Mouse (Mus musculus) kidney, embryonic 14.5 days (tissue): ENCODE results near the gene Cipc. TPM values are rescaled to one million over a fixed set of nuclear protein-coding genes. Genes with fewer than 3 reads are reported as not detected.
A peak's percentile ranks its signal among the peaks of the same experiment; 100 is the strongest.

Experiments
- ATAC-seq: fragments of 200-750 bp; cut with Nextera tagmentation; 2 replicates; pipeline ENCODE4 v1.8.0; 2017; ENCODE audit warnings: moderate number of reproducible peaks, mild to moderate bottlenecking, moderate TSS enrichment, moderate library complexity; ENCODE audit not compliant: low FRiP score, low TSS enrichment
- H3K27ac ChIP-seq: fragments of 300-500 bp; sonication (generic); 2 replicates; pipeline ENCODE4 v1.5.1; 2014; ENCODE audit warnings: low read depth, mild to moderate bottlenecking, low read length, moderate library complexity, mixed read lengths
- H3K27me3 ChIP-seq: fragments of 300-500 bp; sonication (generic); 2 replicates; pipeline ENCODE4 v1.6.1; 2014; ENCODE audit warnings: mild to moderate bottlenecking, low read length; ENCODE audit not compliant: control insufficient read depth, insufficient read depth
- H3K36me3 ChIP-seq: fragments of 300-500 bp; sonication (generic); 2 replicates; pipeline ENCODE4 v1.6.1; 2014; ENCODE audit warnings: low read length, mixed read lengths; ENCODE audit not compliant: control insufficient read depth, insufficient read depth
- H3K4me1 ChIP-seq: fragments of 300-500 bp; sonication (generic); 2 replicates; pipeline ENCODE4 v1.6.1; 2014; ENCODE audit warnings: low read length, mixed read lengths; ENCODE audit not compliant: control insufficient read depth, insufficient read depth
- H3K4me2 ChIP-seq: fragments of 300-500 bp; sonication (generic); replicated peaks from 2 replicates; pipeline ENCODE4 v1.6.1; 2014; ENCODE audit warnings: low read depth, mild to moderate bottlenecking, low read length
- H3K4me3 ChIP-seq: fragments of 300-500 bp; sonication (generic); 2 replicates; pipeline ENCODE4 v1.5.1; 2014; ENCODE audit warnings: mild to moderate bottlenecking, low read length
- H3K9ac ChIP-seq: fragments of 300-500 bp; sonication (generic); 2 replicates; pipeline ENCODE4 v1.6.1; 2014; ENCODE audit warnings: low read depth, mild to moderate bottlenecking, low read length, moderate library complexity
- H3K9me3 ChIP-seq: fragments of 300-500 bp; sonication (generic); 2 replicates; pipeline ENCODE4 v1.6.1; 2016; ENCODE audit warnings: low read length; ENCODE audit not compliant: control insufficient read depth
- WGBS: fragments of 180-500 bp; shearing (Covaris S2); extraction: QIAGEN DNeasy Blood & Tissue Kit; methylation state at CpG from one replicate; pipeline ENCODE4 v1.1.7; 2014; 5-methylcytosine and 5-hydroxymethylcytosine counted together
- polyA plus RNA-seq: library from polyadenylated mRNA; unstranded; fragments of >200 nt; fragmentation: Nextera tagmentation; extraction: Ambion mirVana; gene quantifications from 2 replicates; pipeline ENCODE4 v1.2.1, GENCODE M21; 2014

Gene Cipc
- polyA plus RNA-seq, 1 experiment from 2014 or later, result 30.4 TPM

- ATAC-seq, result peak; percentile 88
- Histone ChIP-seq H3K36me3 (no peaks in the 10 kb centered on the region), H3K9me3 (no peaks in the 10 kb centered on the region), H3K4me2 (peak within 1 kb of the TSS; percentile 40), H3K4me1 (0 out of 2 replicates have a peak, but pooled peaks cover 4% of the 10 kb centered on the region), H3K27ac (no peak within 1 kb of the TSS), H3K4me3 (peak within 1 kb of the TSS; percentile 23), H3K9ac (no peak within 1 kb of the TSS), H3K27me3 (peaks cover 51% of the 10 kb centered on the region)
- under 1% methylated on average over 65 of the region's 68 CpGs for WGBS
Measured at GRCm38 (mm10) chr12:86989890-86990754, 43.3 kb downstream of the Cipc start, which contains the start of gene Zdhhc22. Gene Zdhhc22, minus strand, starts transcription at chr12:86990430.

- Histone ChIP-seq H3K9ac (no peak overlapping the region), H3K27me3 (peaks cover 51% of the 10 kb centered on the region), H3K36me3 (no peaks in the 10 kb centered on the region), H3K4me2 (no peak overlapping the region; the same call in 1 of the 2 replicates), H3K27ac (no peak overlapping the region), H3K9me3 (no peaks in the 10 kb centered on the region), H3K4me3 (no peak overlapping the region), H3K4me1 (0 out of 2 replicates have a peak, but pooled peaks cover 4% of the 10 kb centered on the region)
- 52% methylated on average over 2 of the region's 2 CpGs for WGBS
- no peak for ATAC-seq
Measured at GRCm38 (mm10) chr12:86990755-86991110, 43.9 kb downstream of the Cipc start.

- Histone ChIP-seq H3K27me3 (peaks cover 23% of the 10 kb centered on the region), H3K4me2 (no peak overlapping the region), H3K36me3 (no peaks in the 10 kb centered on the region), H3K4me3 (no peak overlapping the region), H3K27ac (no peak overlapping the region), H3K4me1 (0 out of 2 replicates have a peak, but pooled peaks cover 4% of the 10 kb centered on the region), H3K9me3 (no peaks in the 10 kb centered on the region), H3K9ac (no peak overlapping the region)
- 34% methylated on average over 4 of the region's 4 CpGs for WGBS
- no peak for ATAC-seq
Measured at GRCm38 (mm10) chr12:86994166-86994565, 47.3 kb downstream of the Cipc start.

GRCm38 (mm10) chr12:86994776-86995175, 47.9 kb downstream of the Cipc start:
- Histone ChIP-seq H3K27me3 (peaks cover 17% of the 10 kb centered on the region), H3K9ac (no peak overlapping the region), H3K27ac (no peak overlapping the region), H3K9me3 (no peaks in the 10 kb centered on the region), H3K4me1 (0 out of 2 replicates have a peak, but pooled peaks cover 2% of the 10 kb centered on the region), H3K4me2 (no peak overlapping the region), H3K36me3 (no peaks in the 10 kb centered on the region), H3K4me3 (no peak overlapping the region)
- no peak for ATAC-seq
- WGBS, result 40% methylated on average over 3 of the region's 3 CpGs

- 74% methylated on average over 6 of the region's 6 CpGs for WGBS
- no peaks in the 10 kb centered on the region for H3K36me3 ChIP-seq
- peaks cover 5% of the 10 kb centered on the region for H3K27me3 ChIP-seq
Measured at GRCm38 (mm10) chr12:86995931-86996330, 49.1 kb downstream of the Cipc start.

GRCm38 (mm10) chr12:86998699-86999098, 51.9 kb downstream of the Cipc start:
- 85% methylated on average over 4 of the region's 4 CpGs for WGBS
- no peak overlapping the region for H3K27ac ChIP-seq

More at GRCm38 (mm10) chr12:86995931-86996330, 49.1 kb downstream of the Cipc start:
- Histone ChIP-seq H3K4me1 (no peaks in the 10 kb centered on the region), H3K27ac (no peak overlapping the region), H3K9me3 (no peaks in the 10 kb centered on the region), H3K4me3 (no peak overlapping the region), H3K9ac (no peak overlapping the region), H3K4me2 (no peak overlapping the region)
- ATAC-seq, result no peak

GRCm38 (mm10) chr12:86999283-86999820, 52.5 kb downstream of the Cipc start:
- Histone ChIP-seq H3K4me2 (no peak overlapping the region), H3K9ac (no peak overlapping the region), H3K36me3 (no peaks in the 10 kb centered on the region), H3K4me1 (no peaks in the 10 kb centered on the region), H3K27ac (no peak overlapping the region), H3K4me3 (no peak overlapping the region), H3K27me3 (no peaks in the 10 kb centered on the region), H3K9me3 (no peaks in the 10 kb centered on the region)
- WGBS, result 73% methylated on average over 10 of the region's 10 CpGs
- ATAC-seq, result no peak

More at GRCm38 (mm10) chr12:86998699-86999098, 51.9 kb downstream of the Cipc start:
- ATAC-seq, result no peak
- Histone ChIP-seq H3K9ac (no peak overlapping the region), H3K4me3 (no peak overlapping the region), H3K4me2 (no peak overlapping the region), H3K27me3 (no peaks in the 10 kb centered on the region), H3K9me3 (no peaks in the 10 kb centered on the region), H3K4me1 (no peaks in the 10 kb centered on the region), H3K36me3 (no peaks in the 10 kb centered on the region)

GRCm38 (mm10) chr12:87000151-87000839, 53.5 kb downstream of the Cipc start:
- no peak overlapping the region for H3K4me2 ChIP-seq
- no peaks in the 10 kb centered on the region for H3K9me3 ChIP-seq
- H3K27me3 ChIP-seq, result no peaks in the 10 kb centered on the region
- 72% methylated on average over 5 of the region's 5 CpGs for WGBS
- no peaks in the 10 kb centered on the region for H3K36me3 ChIP-seq
- H3K9ac ChIP-seq, result no peak overlapping the region
- no peaks in the 10 kb centered on the region for H3K4me1 ChIP-seq
- H3K4me3 ChIP-seq, result no peak overlapping the region
- no peak for ATAC-seq
- H3K27ac ChIP-seq, result no peak overlapping the region

- Histone ChIP-seq H3K9ac (no peak overlapping the region), H3K4me2 (no peak overlapping the region), H3K9me3 (no peaks in the 10 kb centered on the region), H3K4me3 (no peak overlapping the region), H3K4me1 (no peaks in the 10 kb centered on the region), H3K27me3 (no peaks in the 10 kb centered on the region), H3K36me3 (no peaks in the 10 kb centered on the region), H3K27ac (no peak overlapping the region)
- WGBS, result 50% methylated on average over 6 of the region's 6 CpGs
- ATAC-seq, result no peak
Measured at GRCm38 (mm10) chr12:87000840-87001176, 54.0 kb downstream of the Cipc start.
